Mouse (Mus musculus) midbrain, embryonic 13.5 days (tissue): ENCODE data around the gene Hoxa9. TPM values are rescaled to one million over a fixed set of nuclear protein-coding genes. Genes with fewer than 3 reads are reported as not detected.

Experiments
- microRNA counts: library from miRNA; unstranded; fragments of <30 nt; microRNA quantifications from one replicate; lab custom pipeline; 2016
- microRNA-seq: library from miRNA; unstranded; fragments of <30 nt; microRNA quantifications from one replicate; pipeline ENCODE4, GENCODE M21; 2016
- polyA plus RNA-seq: library from polyadenylated mRNA; unstranded; fragments of >200 nt; fragmentation: Nextera tagmentation; extraction: Ambion mirVana; gene quantifications from 2 replicates; pipeline ENCODE4 v1.2.1, GENCODE M21; 2015

The Hoxa9 gene
- polyA plus RNA-seq, 1 experiment from 2014 or later = not detected

MicroRNA genes within 50 kb of the gene (microRNA counts, 519-probe panel; counts per million panel counts)
- 110 counts per million, percentile 56 among the panel's probes with 10 or more counts for microRNA mmu-miR-196b (lab: Ali Mortazavi, UCI)

Small RNA genes within 50 kb of the gene (microRNA-seq; reads per million reads assigned to microRNA genes)
- gene Mir196b = 23.1 reads per million, percentile 36 among the genes with 10 or more reads in this experiment

Other genes with a start within 250 kb of the Hoxa9 start
- gene Skap2, start 218.5 kb downstream of the Hoxa9 start, polyA plus RNA-seq = 5.3 and 5.4 TPM in 2 replicates
- 0.07 and 0.09 TPM in 2 replicates for gene Hoxa1, start 72.8 kb downstream of the Hoxa9 start, polyA plus RNA-seq
- gene Hoxa2, start 66.3 kb downstream of the Hoxa9 start, polyA plus RNA-seq = 0.18 TPM in 1 of 2 replicates, not detected in the other
- gene 5730596B20Rik, start 53.6 kb downstream of the Hoxa9 start, polyA plus RNA-seq = not detected in 2 replicates
- not detected in 2 replicates for gene Hoxa4, start 39.3 kb downstream of the Hoxa9 start, polyA plus RNA-seq
- 0.08 and 0.17 TPM in 2 replicates for gene Hoxa5, start 26.5 kb downstream of the Hoxa9 start, polyA plus RNA-seq
- not detected in 2 replicates for gene Hoxa6, start 22.4 kb downstream of the Hoxa9 start, polyA plus RNA-seq
- not detected in 2 replicates for gene Hoxa3, start 17.8 kb downstream of the Hoxa9 start, polyA plus RNA-seq
- not detected in 2 replicates for gene Gm28308, start 17.8 kb downstream of the Hoxa9 start, polyA plus RNA-seq
- gene Hoxa7, start 9.2 kb downstream of the Hoxa9 start, polyA plus RNA-seq = not detected in 2 replicates
- gene Hoxa10, start 9.8 kb upstream of the Hoxa9 start, polyA plus RNA-seq = 0.30 TPM in 1 of 2 replicates, not detected in the other
- not detected in 2 replicates for gene Hoxa11, start 14.7 kb upstream of the Hoxa9 start, polyA plus RNA-seq
- gene Hoxa13, start 29.8 kb upstream of the Hoxa9 start, polyA plus RNA-seq = not detected in 2 replicates
- gene Evx1, start 82.4 kb upstream of the Hoxa9 start, polyA plus RNA-seq = 0.50 and 0.93 TPM in 2 replicates